Mouse (Mus musculus) kidney, adult 11 months (tissue): ENCODE data around the gene Smc1b.
A peak's percentile ranks its signal among the peaks of the same experiment; 100 is the strongest.
"Not testable (repeated sequence)": the region's sequence is repeated elsewhere in the genome, so short reads cannot be mapped to it uniquely, and the experiment has no call there.

Experiments used
- DNase-seq: peaks from one replicate; pipeline ENCODE4 v3.0.0; 2022

Smc1b gene

GRCm38 (mm10) chr15:85085641-85086040 lies 46.1 kb downstream of the Smc1b start:
- DNase-seq: no peak

- no peak for DNase-seq
These were observed 59.1 kb downstream of the Smc1b start for GRCm38 (mm10) chr15:85072651-85073050.

GRCm38 (mm10) chr15:85070561-85070960 lies 61.2 kb downstream of the Smc1b start:
- DNase-seq: peak; percentile 41

GRCm38 (mm10) chr15:85063421-85063820 lies 68.3 kb downstream of the Smc1b start:
- no peak for DNase-seq

GRCm38 (mm10) chr15:85055186-85055585 lies 76.6 kb downstream of the Smc1b start:
- no peak for DNase-seq

GRCm38 (mm10) chr15:85054098-85054497 lies 77.7 kb downstream of the Smc1b start:
- DNase-seq: no peak

- DNase-seq: no peak
These were observed 82.0 kb downstream of the Smc1b start for GRCm38 (mm10) chr15:85049758-85050157.

GRCm38 (mm10) chr15:85047865-85048264 lies 83.9 kb downstream of the Smc1b start:
- DNase-seq: no peak

- DNase-seq: no peak
These were observed 85.4 kb downstream of the Smc1b start for GRCm38 (mm10) chr15:85046230-85046950.

GRCm38 (mm10) chr15:85043761-85044160 lies 88.0 kb downstream of the Smc1b start:
- DNase-seq: no peak

- no peak for DNase-seq
These were observed 88.6 kb downstream of the Smc1b start for GRCm38 (mm10) chr15:85043116-85043515.

GRCm38 (mm10) chr15:85042361-85042954 lies 89.3 kb downstream of the Smc1b start:
- peak; percentile 43 for DNase-seq

- DNase-seq: no peak
These were observed 90.1 kb downstream of the Smc1b start for GRCm38 (mm10) chr15:85041546-85042225.

GRCm38 (mm10) chr15:85037343-85037690 lies 94.4 kb downstream of the Smc1b start:
- DNase-seq: no peak

- DNase-seq: peak; percentile 97
These were observed 95.0 kb downstream of the Smc1b start for GRCm38 (mm10) chr15:85036566-85037342.

- DNase-seq: peak; percentile 66
These were observed 97.8 kb downstream of the Smc1b start for GRCm38 (mm10) chr15:85033916-85034315.

GRCm38 (mm10) chr15:85031866-85032265 lies 99.9 kb downstream of the Smc1b start:
- peak; percentile 23 for DNase-seq

- DNase-seq: not testable (repeated sequence)
These were observed 101.1 kb downstream of the Smc1b start for GRCm38 (mm10) chr15:85030643-85031042.

GRCm38 (mm10) chr15:85028648-85029047 lies 103.1 kb downstream of the Smc1b start, which contains the start of gene Fam118a:
Gene Fam118a (plus strand): TSS chr15:85028948.
- DNase-seq: not testable (repeated sequence)

- DNase-seq: no peak
These were observed 104.0 kb downstream of the Smc1b start for GRCm38 (mm10) chr15:85027740-85028139.

GRCm38 (mm10) chr15:85026197-85026596 lies 105.6 kb downstream of the Smc1b start:
- no peak for DNase-seq

- DNase-seq: no peak
These were observed 109.6 kb downstream of the Smc1b start for GRCm38 (mm10) chr15:85022211-85022610.
